In genomic region chr8:104570436-104571343, GRCm38 (mm10) we compare ENCODE assay signal across 8 mouse cellular contexts. TPM values are rescaled to one million over a fixed set of nuclear protein-coding genes. Genes with fewer than 3 reads are reported as not detected.
DNase-seq lines count a peak whose midpoint lies in the region; ATAC-seq and TF ChIP-seq lines count a peak whose summit lies in the region.

No protein-coding gene starts in this region.

- no peaks in the 10 kb centered on the region; the same call in 1 of the 2 replicates for H3K27me3 ChIP-seq in embryonic facial prominence, embryonic 13.5 days
- no peaks in the 10 kb centered on the region for H3K27me3 ChIP-seq in limb, embryonic 14.5 days (ENCODE audit: control insufficient read depth, insufficient read depth, low read length)
- no peaks in the 10 kb centered on the region for H3K27me3 ChIP-seq in midbrain, embryonic 16.5 days (ENCODE audit: control insufficient read depth, insufficient read depth, low read depth, low read length)
- H3K27me3 ChIP-seq in spleen, adult 2 months (ENCODE audit: control insufficient read depth, insufficient read depth, low read length): 0 out of 2 replicates have a peak, but pooled peaks cover 1% of the 10 kb centered on the region

- WGBS in embryonic facial prominence, embryonic 13.5 days: 6% methylated on average over 26 of the region's 26 CpGs
- WGBS in limb, embryonic 14.5 days: 8% methylated on average over 26 of the region's 26 CpGs
- WGBS in midbrain, embryonic 16.5 days: 7% methylated on average over 26 of the region's 26 CpGs
- under 1% methylated on average over 26 of the region's 26 CpGs for WGBS in spleen, adult 2 months

- peak; percentile 93 for DNase-seq in A20 (ENCODE audit: low read depth, low spot score)
- DNase-seq in adrenal gland, postnatal 4 days (ENCODE audit: low spot score in 2 of 2): peak; percentile 56 to 64
- DNase-seq in heart, adult 8-10 months (ENCODE audit: low spot score): peak; percentile 85
- DNase-seq in kidney, adult 8-10 months: peak; percentile 72 to 87
- peak; percentile 87 for DNase-seq in limb, embryonic 14.5 days (ENCODE audit: low spot score)
- DNase-seq in spleen, adult 2 months (ENCODE audit: low read depth in 1 of 2, low spot score in 2 of 2): peak; percentile 69 to 83

- no peak for TF ChIP-seq POLR2A in limb, embryonic 14.5 days (IDR thresholded peaks at IDR 0.05; ENCODE audit: borderline replicate concordance, extremely low read depth, insufficient read depth, insufficient read length)
- TF ChIP-seq POLR2A in spleen, adult 2 months (IDR thresholded peaks at IDR 0.05; ENCODE audit: low read depth, low read length): no peak

- TF ChIP-seq CTCF in spleen, adult 2 months (IDR thresholded peaks at IDR 0.05; ENCODE audit: extremely low read depth, insufficient read depth, insufficient read length, insufficient replicate concordance): peak; percentile 85

- H3K4me3 ChIP-seq in embryonic facial prominence, embryonic 13.5 days: peak overlapping the region; percentile 46
- H3K4me3 ChIP-seq in limb, embryonic 14.5 days (replicated peaks; ENCODE audit: low read length): peak overlapping the region; percentile 37
- H3K4me3 ChIP-seq in midbrain, embryonic 16.5 days (ENCODE audit: low read depth, low read length): peak overlapping the region; percentile 30
- H3K4me3 ChIP-seq in spleen, adult 2 months (ENCODE audit: extremely low read depth, insufficient read depth, insufficient read length): peak overlapping the region; percentile 67

- H3K4me2 ChIP-seq in embryonic facial prominence, embryonic 13.5 days: peak overlapping the region; percentile 77
- H3K4me2 ChIP-seq in limb, embryonic 14.5 days (replicated peaks; ENCODE audit: low read depth, low read length, severe bottlenecking): peak overlapping the region; percentile 72
- H3K4me2 ChIP-seq in midbrain, embryonic 16.5 days (ENCODE audit: low read length): peak overlapping the region; percentile 57

- H3K9me3 ChIP-seq in embryonic facial prominence, embryonic 13.5 days: no peaks in the 10 kb centered on the region
- no peaks in the 10 kb centered on the region for H3K9me3 ChIP-seq in limb, embryonic 14.5 days (ENCODE audit: control insufficient read depth, low read length)
- no peaks in the 10 kb centered on the region for H3K9me3 ChIP-seq in midbrain, embryonic 16.5 days (replicated peaks; ENCODE audit: control insufficient read depth, low read length, poor library complexity, severe bottlenecking)

- no peaks in the 10 kb centered on the region for H3K4me1 ChIP-seq in embryonic facial prominence, embryonic 13.5 days
- no peaks in the 10 kb centered on the region for H3K4me1 ChIP-seq in limb, embryonic 14.5 days (ENCODE audit: control insufficient read depth, insufficient read depth, low read length)
- H3K4me1 ChIP-seq in midbrain, embryonic 16.5 days (ENCODE audit: control insufficient read depth, insufficient read depth, low read length): 0 out of 2 replicates have a peak, but pooled peaks cover 3% of the 10 kb centered on the region
- H3K4me1 ChIP-seq in spleen, adult 2 months (ENCODE audit: control insufficient read depth, insufficient read depth, insufficient read length): no peaks in the 10 kb centered on the region; the same call in 1 of the 2 replicates

- no peak overlapping the region for H3K27ac ChIP-seq in embryonic facial prominence, embryonic 13.5 days
- no peak overlapping the region for H3K27ac ChIP-seq in limb, embryonic 14.5 days (replicated peaks; ENCODE audit: low read depth, low read length)
- H3K27ac ChIP-seq in midbrain, embryonic 16.5 days (ENCODE audit: low read length): no peak overlapping the region
- H3K27ac ChIP-seq in spleen, adult 2 months (ENCODE audit: insufficient read depth, low read length): no peak overlapping the region

- peak overlapping the region; percentile 64; the same call in 1 of the 2 replicates for H3K9ac ChIP-seq in embryonic facial prominence, embryonic 13.5 days
- H3K9ac ChIP-seq in limb, embryonic 14.5 days (ENCODE audit: low read depth, low read length, severe bottlenecking): peak overlapping the region; percentile 49
- peak overlapping the region; percentile 50 for H3K9ac ChIP-seq in midbrain, embryonic 16.5 days (ENCODE audit: low read depth, low read length)

- no peaks in the 10 kb centered on the region for H3K36me3 ChIP-seq in embryonic facial prominence, embryonic 13.5 days
- H3K36me3 ChIP-seq in limb, embryonic 14.5 days (ENCODE audit: control insufficient read depth, insufficient read depth, low read length): no peaks in the 10 kb centered on the region
- H3K36me3 ChIP-seq in midbrain, embryonic 16.5 days (ENCODE audit: control insufficient read depth, insufficient read depth, low read length): no peaks in the 10 kb centered on the region
- H3K36me3 ChIP-seq in spleen, adult 2 months (ENCODE audit: control insufficient read depth, insufficient read depth, low read length): no peaks in the 10 kb centered on the region

- ATAC-seq in embryonic facial prominence, embryonic 13.5 days (ENCODE audit: insufficient number of reproducible peaks, insufficient read depth, low FRiP score, low TSS enrichment, low read depth): 0 out of 2 replicates have a peak, but pooled peaks have one; percentile 37
- no peak for ATAC-seq in limb, embryonic 14.5 days (ENCODE audit: low FRiP score, low read depth)
- ATAC-seq in midbrain, embryonic 16.5 days: peak; percentile 80

RNA-seq across cellular contexts. Expression of gene Pdp2, which starts 20.6 kb away (rescaled TPM):
- total RNA-seq in adrenal gland, postnatal 4 days (2021): 10 to 100 TPM; 17.0 to 17.6 TPM
- 11.0 and 11.7 TPM in 2 replicates for polyA plus RNA-seq in embryonic facial prominence, embryonic 13.5 days (2015; fragmentation: Nextera tagmentation; extraction: Ambion mirVana)
- 10 to 100 TPM; 24.1 to 44.1 (median 34.9) TPM for total RNA-seq in heart, adult 8-10 months (2022)
- polyA plus RNA-seq in limb, embryonic 14.5 days (2012; rRNA removed): 4.9 and 5.0 TPM in 2 replicates
- 9.3 and 9.7 TPM in 2 replicates for polyA plus RNA-seq in limb, embryonic 14.5 days (2014; fragmentation: Nextera tagmentation; extraction: Ambion mirVana)
- 23.5 and 25.7 TPM in 2 replicates for polyA plus RNA-seq in midbrain, embryonic 16.5 days (2015; fragmentation: Nextera tagmentation; extraction: Ambion mirVana)
- 2.4 and 2.9 TPM in 2 replicates for polyA plus RNA-seq in spleen, adult 2 months (2012; rRNA removed)

RNA-seq across cellular contexts. Expression of gene Car7, which starts 36.2 kb away (rescaled TPM):
- 1 to 10 TPM; 1.7 to 2.0 TPM for total RNA-seq in adrenal gland, postnatal 4 days (2021)
- 1.7 and 1.8 TPM in 2 replicates for polyA plus RNA-seq in embryonic facial prominence, embryonic 13.5 days (2015; fragmentation: Nextera tagmentation; extraction: Ambion mirVana)
- 1 to 10 TPM; 2.6 to 4.4 (median 3.2) TPM for total RNA-seq in heart, adult 8-10 months (2022)
- polyA plus RNA-seq in limb, embryonic 14.5 days (2012; rRNA removed): 0.53 and 1.0 TPM in 2 replicates
- polyA plus RNA-seq in limb, embryonic 14.5 days (2014; fragmentation: Nextera tagmentation; extraction: Ambion mirVana): 0.65 and 0.66 TPM in 2 replicates
- polyA plus RNA-seq in midbrain, embryonic 16.5 days (2015; fragmentation: Nextera tagmentation; extraction: Ambion mirVana): 3.5 and 4.6 TPM in 2 replicates
- 1.4 and 1.9 TPM in 2 replicates for polyA plus RNA-seq in spleen, adult 2 months (2012; rRNA removed)

RNA-seq across cellular contexts. Expression of gene Nae1, which starts 36.3 kb away (rescaled TPM):
- 10 to 100 TPM; 39.6 to 48.0 TPM for total RNA-seq in adrenal gland, postnatal 4 days (2021)
- 111 TPM in 2 replicates for polyA plus RNA-seq in embryonic facial prominence, embryonic 13.5 days (2015; fragmentation: Nextera tagmentation; extraction: Ambion mirVana)
- 10 to 100 TPM; 28.5 to 32.0 (median 29.9) TPM for total RNA-seq in heart, adult 8-10 months (2022)
- polyA plus RNA-seq in limb, embryonic 14.5 days (2012; rRNA removed): 75.7 and 84.2 TPM in 2 replicates
- polyA plus RNA-seq in limb, embryonic 14.5 days (2014; fragmentation: Nextera tagmentation; extraction: Ambion mirVana): 97.1 and 97.8 TPM in 2 replicates
- polyA plus RNA-seq in midbrain, embryonic 16.5 days (2015; fragmentation: Nextera tagmentation; extraction: Ambion mirVana): 106 and 110 TPM in 2 replicates
- 4.1 and 6.6 TPM in 2 replicates for polyA plus RNA-seq in spleen, adult 2 months (2012; rRNA removed)

RNA-seq across cellular contexts. Expression of gene Cdh16, which starts 53.5 kb away (rescaled TPM):
- total RNA-seq in adrenal gland, postnatal 4 days (2021): 10 to 100 TPM in 1 of 2 experiments, 1 to 10 TPM in 1; 2.1 to 83.8 TPM
- not detected in 2 replicates for polyA plus RNA-seq in embryonic facial prominence, embryonic 13.5 days (2015; fragmentation: Nextera tagmentation; extraction: Ambion mirVana)
- 1 to 10 TPM; 3.7 to 8.2 (median 6.5) TPM for total RNA-seq in heart, adult 8-10 months (2022)
- polyA plus RNA-seq in limb, embryonic 14.5 days (2012; rRNA removed): 0.29 and 0.62 TPM in 2 replicates
- 0.75 and 0.98 TPM in 2 replicates for polyA plus RNA-seq in limb, embryonic 14.5 days (2014; fragmentation: Nextera tagmentation; extraction: Ambion mirVana)
- polyA plus RNA-seq in midbrain, embryonic 16.5 days (2015; fragmentation: Nextera tagmentation; extraction: Ambion mirVana): not detected in 2 replicates
- polyA plus RNA-seq in spleen, adult 2 months (2012; rRNA removed): 0.29 TPM in 1 of 2 replicates, not detected in the other

Comparison
In these comparisons a context has a peak if more than half of its experiments do, and no peak if none do; other contexts are left out.
1. RNA of gene Nae1, which starts 36.3 kb away (polyA plus RNA-seq): 111 TPM in embryonic facial prominence, embryonic 13.5 days, 106 to 110 TPM in midbrain, embryonic 16.5 days and 75.7 to 97.8 TPM in limb, embryonic 14.5 days; 4.1 to 6.6 TPM in spleen, adult 2 months; every median in the first group is over 10 times any median in the second.
2. Peak in every context shown above with its lines, with median percentiles within 50 percentile points of each other: DNase-seq, H3K4me2 ChIP-seq, H3K4me3 ChIP-seq and H3K9ac ChIP-seq.